Mouse (Mus musculus) gastrocnemius, adult 18-20 months (tissue): ENCODE measurements around the gene Tyw3. TPM values are rescaled to one million over a fixed set of nuclear protein-coding genes. Genes with fewer than 3 reads are reported as not detected.

Source experiments
- DNase-seq: peaks from one replicate; pipeline ENCODE4 v3.0.0; 2021; ENCODE audit warnings: low spot score
- total RNA-seq, 2 experiments: library from RNA; stranded (reverse); gene quantifications; 2 replicates each; pipeline ENCODE4 v1.2.3; 2021

Gene Tyw3
- total RNA-seq, 2 experiments from 2014 or later, result 3.1 TPM

DNA sequence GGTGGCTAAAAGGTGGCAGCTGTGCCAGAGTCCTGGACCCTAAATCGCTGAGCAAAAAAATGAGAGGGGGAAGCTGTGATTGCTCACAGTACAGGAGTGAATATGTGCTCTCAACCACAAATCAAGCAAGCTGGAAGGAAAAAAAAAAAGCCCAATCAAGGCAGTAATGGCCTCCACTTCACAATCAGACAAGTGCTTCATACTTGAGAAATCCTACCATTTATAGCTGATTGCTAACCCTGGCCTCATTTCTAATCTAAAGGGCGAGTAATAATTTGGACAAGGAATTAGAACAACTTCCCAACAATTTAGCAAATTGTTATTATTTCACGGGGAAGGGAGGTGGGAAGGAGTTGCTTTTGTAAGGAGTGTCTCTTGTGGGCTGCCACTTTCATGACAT lies 31.5 kb downstream of the Tyw3 start:
- DNase-seq, result no peak

DNA sequence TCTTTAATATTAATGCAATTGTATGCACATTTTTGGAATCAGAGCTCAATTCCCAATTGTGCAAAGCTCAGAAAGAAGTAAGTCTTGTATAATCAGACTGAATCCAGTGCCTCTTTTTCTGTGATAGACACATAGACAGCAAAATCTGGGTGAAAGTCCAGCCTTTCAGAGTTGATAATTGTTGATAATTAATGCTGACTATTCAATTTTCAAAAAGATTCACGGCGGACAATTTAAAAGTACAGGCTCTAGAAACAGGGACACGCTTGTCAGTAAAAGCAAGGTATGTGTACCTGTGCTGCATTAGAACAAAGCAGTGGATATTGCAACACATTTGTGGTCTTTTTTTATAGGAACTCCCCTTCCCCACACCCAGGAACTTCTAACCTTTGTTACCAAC lies 34.7 kb downstream of the Tyw3 start:
- no peak for DNase-seq

DNA sequence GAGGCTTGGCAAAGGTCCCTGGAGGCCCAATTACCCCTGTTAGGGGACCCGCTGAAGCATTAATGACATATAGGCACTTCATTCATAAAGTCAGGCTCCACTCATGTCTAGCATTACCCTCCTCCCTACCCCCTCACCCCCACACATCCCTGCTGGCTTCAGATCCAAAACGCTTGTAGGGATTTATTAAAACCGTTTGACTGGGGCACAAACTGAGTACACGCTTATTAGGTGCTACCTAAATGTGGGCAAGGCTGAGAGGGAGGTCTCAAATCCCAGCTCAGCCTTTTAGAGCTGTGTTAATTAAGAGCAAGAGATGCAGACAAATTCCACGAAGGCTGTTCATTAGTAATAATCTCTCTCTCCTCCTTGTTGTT lies 45.9 kb downstream of the Tyw3 start:
- no peak for DNase-seq

DNA sequence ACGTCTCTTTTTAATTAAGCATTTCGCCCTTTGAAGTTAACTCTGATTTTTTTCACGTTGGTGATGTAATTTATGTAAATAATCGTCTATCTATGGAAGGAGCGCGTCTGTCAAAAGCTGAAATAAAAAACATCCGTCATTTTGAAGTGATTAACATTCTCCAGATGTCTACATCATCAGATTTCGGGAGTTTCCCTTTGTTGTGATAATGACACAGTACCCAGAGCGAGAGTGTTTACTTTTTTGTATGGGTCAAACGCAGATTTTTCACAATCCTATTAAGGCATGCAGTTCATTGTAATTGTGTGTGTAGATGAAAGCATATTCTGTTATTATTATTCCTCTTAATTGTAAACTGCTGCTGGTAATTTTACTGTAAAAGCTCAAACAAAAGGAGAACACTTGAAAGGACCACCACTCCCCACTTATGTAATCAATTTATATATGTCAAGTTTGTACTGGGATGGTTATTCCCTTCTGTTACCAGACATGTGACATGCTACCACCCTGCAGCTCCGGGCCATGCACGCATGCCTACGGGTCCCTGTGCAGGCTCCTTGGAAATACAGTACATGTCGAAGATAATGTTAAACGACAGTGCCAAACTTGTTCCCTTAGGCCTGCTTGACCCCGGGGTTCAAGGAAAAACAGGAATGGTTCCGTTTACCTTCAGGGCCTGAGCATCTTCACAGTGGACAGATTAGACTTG lies 46.4 kb downstream of the Tyw3 start:
- no peak for DNase-seq

DNA sequence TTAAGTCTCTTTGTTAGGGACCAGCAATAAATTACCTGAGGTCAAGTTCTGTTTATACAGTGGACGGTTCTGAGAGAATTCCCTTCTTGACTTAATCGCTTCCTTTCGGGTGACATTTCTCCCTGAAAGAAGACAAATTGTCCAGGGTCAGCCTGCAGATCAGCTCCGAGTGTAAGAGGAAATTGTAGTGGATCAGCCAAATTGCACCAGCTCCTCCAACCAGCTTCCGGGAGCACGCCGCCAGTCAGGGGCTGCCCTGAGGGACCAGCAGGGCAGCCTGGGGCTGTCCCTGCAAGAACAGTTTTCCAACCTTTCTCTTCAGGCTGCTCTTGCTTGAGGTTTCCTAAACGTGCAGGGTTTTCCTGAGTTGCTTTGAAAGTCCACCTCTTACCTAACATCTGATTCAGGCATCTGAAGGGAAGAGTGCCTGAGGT lies 48.0 kb downstream of the Tyw3 start:
- no peak for DNase-seq

DNA sequence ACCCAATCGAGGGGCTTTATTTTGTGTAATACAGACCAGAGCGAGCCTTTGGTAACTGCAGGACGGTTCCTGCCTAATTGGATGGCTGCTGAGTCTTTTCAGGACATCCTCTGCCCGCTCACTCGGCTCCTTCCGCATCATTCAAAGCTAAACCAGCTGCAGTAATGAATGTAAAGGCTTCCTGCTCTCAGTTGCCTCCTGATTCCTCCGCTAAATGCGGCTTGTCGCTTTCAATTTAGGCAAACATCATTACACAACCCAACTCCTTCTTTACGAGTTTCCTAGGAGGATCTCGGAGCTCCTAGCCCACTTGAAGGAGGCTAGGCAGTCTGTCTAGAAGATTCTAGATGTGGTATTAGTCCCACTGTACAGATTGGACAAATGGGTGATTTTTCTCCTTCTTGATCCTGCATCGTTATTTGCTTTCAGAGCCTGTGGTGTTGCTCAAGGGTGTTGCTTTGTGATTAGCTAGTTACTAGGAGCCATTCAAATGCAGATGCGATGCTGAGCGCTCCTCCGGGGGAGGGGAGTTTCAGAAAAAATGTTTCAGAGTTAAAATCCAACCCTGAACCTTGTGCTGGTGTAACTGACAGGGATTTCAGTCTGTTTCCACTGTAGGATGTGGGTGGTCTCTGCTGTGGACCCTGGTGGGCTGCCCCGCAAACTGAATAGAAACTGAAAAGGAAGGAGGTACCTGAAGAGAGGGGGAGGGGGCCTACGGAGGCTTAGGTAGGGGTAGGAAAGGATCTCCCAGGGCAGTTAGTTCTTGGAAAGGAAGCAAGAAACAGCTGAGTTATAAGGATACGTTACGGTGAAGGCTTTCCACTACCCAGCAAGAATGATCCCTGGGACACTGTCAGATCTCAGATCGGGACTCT lies 49.1 kb downstream of the Tyw3 start:
- no peak for DNase-seq

DNA sequence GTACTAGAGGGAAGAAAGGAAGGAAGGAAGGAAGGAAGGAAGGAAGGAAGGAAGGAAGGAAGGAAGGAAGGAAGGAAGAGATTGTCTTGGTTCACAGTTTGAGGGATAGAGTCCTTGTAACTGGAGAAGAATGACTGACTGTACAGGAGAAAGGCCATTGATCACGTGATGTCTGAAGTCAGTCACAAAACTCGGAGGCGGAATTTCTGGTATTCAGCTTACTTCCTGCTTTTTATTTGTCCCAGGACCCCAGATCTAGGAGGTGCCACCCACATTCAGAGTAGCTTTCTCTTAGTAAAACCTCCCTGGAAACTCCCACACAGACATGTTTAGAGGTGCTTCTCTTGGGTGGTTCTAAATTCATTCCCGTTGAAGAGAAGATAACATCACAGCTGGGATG lies 50.7 kb downstream of the Tyw3 start:
- no peak for DNase-seq

DNA sequence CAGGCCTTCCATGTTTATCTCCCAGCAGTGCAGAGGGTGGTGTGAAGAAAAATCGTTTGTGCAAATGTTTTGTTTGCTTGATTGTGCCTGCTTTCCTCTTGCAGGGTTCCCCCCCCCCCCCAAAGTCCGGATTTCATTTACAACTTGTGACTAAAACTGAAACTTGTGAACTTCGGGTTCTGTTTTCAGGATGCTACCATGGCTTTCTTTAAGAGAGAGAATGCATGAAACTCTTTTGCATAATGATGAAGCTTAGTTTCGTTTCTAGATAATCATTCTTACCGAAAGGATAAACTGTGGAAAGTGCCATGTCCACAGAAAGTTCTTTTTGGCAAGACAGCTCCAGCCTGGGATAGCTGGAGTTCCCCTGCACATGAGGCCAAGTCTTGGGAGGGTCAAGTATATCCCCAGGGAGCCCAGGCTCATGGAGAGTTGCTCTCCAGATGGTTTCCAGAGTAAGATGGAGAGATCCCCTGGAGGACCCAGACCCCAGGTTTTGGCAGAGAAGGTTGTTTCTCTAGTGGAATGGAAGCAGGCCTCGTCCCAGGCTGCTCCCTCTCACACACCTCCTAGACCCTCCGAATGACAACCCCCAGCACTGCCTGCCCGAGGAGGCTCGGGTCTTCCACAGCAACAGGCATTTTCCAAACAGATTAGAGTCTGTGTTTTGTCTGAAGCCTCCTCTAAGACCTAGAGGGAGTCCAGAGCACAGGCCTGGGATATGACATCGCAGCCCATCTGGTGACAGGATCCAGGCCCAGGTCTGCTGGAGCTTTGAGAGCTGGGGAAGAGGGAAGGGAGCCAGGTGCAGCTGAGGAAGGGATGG lies 56.6 kb downstream of the Tyw3 start:
- peak; percentile 16 for DNase-seq

DNA sequence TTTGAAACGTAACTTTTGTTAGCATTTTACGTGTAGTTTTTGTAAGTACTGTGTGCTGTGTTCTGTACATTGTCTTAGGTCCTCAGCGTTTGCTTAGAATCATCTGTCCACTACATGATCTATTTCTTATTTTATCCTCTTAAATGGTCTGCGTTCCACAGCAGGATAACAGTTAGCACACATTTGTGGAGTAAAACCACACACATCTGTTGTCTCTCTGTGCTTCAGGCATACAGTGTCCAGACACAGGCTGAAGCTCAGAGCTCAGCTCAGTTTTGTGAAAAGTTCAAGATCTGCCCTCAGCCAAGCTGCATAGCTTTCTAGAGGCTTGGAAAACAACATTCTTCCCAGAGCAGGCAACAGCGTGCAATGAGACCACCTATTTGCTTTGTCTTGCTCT lies 60.8 kb downstream of the Tyw3 start:
- no peak for DNase-seq

DNA sequence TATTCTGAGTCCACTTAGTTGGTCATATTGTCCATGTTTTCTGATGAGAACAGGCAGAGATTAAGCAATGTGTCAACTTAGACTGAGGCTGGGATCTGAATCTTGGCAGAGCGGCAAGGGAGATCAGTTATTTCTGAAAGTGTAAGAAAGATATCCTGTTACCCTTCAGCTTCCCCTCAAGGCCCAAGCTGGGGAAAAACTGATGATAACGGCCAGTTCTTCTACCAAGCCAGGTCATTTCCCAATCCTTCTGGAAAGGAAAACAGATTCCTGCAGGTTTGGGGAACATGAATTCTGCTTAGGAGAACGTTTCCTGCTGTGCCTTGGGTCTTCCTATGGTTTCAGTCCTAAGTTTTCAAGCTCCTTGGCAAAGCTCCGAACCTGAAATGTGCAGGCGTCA lies 63.7 kb downstream of the Tyw3 start:
- DNase-seq, result peak; percentile 30

DNA sequence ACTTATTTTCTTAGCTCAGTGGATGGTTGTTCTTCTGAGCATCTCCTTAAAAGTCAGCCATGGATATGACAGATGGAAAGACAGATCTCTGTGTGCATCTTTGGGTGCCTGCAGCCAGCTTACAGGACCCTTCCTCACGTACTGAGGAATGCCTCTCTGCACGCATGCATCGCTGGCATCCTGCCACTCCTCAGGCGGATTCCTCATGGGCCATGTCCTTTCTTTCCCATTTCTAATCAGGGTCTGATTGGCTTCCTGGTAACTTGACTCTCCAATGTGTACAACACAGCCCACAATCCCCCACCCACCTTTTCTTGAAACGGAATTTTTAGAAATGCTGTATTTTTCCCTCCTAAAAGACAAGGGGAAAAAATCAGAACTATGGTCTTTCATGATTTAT lies 67.9 kb downstream of the Tyw3 start:
- no peak for DNase-seq

DNA sequence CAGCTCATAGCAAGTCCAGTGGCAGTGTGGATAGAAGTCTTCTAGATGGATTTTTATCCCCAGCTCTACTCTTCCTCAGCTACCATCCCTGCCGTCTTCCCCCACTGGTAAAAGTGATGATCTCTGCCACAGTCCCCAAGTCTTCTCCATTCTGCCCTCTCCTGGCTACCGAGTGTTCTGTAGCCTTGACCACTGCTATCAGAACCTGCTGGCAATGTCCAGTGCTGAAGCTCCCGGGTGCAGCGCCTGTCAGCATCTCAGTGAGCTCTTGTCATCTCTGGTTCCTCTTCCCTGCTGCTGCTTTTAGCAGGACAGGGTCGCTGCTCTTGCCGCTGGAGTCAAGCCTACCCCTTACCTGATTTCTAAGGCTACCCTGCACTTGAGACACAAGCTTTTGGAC lies 70.3 kb downstream of the Tyw3 start:
- DNase-seq, result no peak

Other genes with a start within 250 kb of the Tyw3 start
- gene Cryz, start 393 bp downstream of the Tyw3 start, total RNA-seq, result 10 to 100 TPM; 17.9 to 19.2 TPM
- under 1 TPM; 0.05 TPM for gene Erich3, start 66.8 kb upstream of the Tyw3 start, total RNA-seq